Mouse (Mus musculus) retina, embryonic 14.5 days (tissue): ENCODE data around the gene Olfr1295.

Experiments
- DNase-seq: peaks from one replicate; pipeline ENCODE4 v3.0.0-alpha.2; 2015; ENCODE audit warnings: low spot score

The Olfr1295 gene

GRCm38 (mm10) chr2:111569581-111569980 is at the start of gene Olfr1295:
Gene Olfr1295, minus strand, starts transcription at chr2:111569681.
- no peak for DNase-seq

- no peak for DNase-seq
Observed at GRCm38 (mm10) chr2:111540191-111540590, 29.3 kb downstream of the Olfr1295 start, which contains the start of gene Olfr1294. Gene Olfr1294, minus strand, starts transcription at chr2:111540291.

DNA sequence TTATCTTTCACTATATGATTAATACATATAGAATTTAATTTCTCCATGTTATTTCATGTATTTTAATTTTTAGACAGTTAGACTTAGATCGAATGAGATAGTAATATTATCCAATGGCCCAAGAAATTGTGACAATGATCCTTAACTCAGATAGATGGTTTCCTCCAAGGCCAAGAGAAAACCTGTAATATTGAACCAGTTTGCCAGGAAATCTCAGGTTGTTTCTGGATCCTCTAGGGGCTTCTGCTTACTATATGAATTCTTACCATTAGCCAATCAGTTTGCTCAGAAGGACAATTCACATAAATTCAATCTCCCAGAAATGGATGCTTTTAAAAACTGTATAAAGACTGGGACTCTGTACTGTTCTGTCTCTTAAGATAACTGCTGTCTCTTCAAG is 44.6 kb downstream of the Olfr1295 start, which contains the start of gene Olfr1293-ps:
Gene Olfr1293-ps (plus strand): TSS at position 301 of the 400 bp plus-strand sequence.
- DNase-seq, result no peak

DNA sequence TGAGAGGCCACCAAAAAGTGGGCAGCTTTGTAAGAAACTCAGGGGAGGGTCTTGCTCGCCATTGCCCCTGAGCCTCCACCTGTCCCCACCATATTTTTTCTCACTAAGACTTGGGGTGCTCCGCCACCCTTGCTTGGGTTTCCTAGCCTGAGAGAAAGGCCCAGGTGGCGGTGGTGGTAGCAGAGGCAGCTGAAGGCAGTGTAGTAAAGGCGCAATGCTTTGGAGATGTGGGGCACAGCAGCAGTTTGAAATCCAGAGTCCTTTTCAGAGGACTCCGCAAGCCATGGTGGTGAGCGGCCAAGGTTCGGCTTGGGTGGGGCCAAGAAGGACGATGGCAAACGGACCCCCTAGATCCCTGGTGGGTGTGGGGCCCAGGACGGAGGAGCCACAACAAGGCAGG is 52.0 kb downstream of the Olfr1295 start:
- no peak for DNase-seq
